Comparison of ENCODE assay signal across 17 mouse cellular contexts in the genomic region with DNA sequence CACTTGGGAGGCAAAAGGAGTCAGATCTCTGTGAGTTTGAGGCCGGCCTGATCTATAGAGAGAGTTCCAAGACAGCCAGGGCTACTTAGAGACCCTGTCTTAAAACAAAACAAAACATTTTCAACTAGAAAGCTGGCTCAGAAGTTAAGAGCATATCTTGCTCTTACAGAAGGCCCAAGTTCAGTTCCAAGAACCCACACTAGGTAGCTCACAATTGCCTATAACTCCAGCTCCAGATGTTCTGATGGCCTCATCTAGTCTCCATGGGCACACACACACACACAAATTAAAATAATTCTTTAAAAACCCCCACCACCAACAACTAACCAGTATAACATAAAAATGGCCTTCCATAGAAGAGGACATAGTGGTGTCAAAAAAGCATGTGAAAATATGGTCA.
"Had no signal": no experiment of that assay in that cellular context is flagged by ENCODE, and none has a peak within 500 bp of the region (broad histone marks: within the 10 kb centered on the region; RNA-seq: fewer than 3 reads in every experiment).

No protein-coding gene starts in this region.

- H3K27ac ChIP-seq: lung, embryonic 15.5 days; macrophage; midbrain, embryonic 13.5 days; midbrain, embryonic 15.5 days; neural tube, embryonic 12.5 days had no signal

- H3K27me3 ChIP-seq: lung, embryonic 15.5 days; midbrain, embryonic 13.5 days; midbrain, embryonic 15.5 days; neural tube, embryonic 12.5 days had no signal

- H3K4me2 ChIP-seq: lung, embryonic 15.5 days; midbrain, embryonic 11.5 days; midbrain, embryonic 13.5 days; midbrain, embryonic 15.5 days; neural tube, embryonic 12.5 days had no signal

- H3K36me3 ChIP-seq: lung, embryonic 15.5 days; midbrain, embryonic 13.5 days; midbrain, embryonic 15.5 days; neural tube, embryonic 12.5 days had no signal

- ATAC-seq: lung, postnatal 0 days; midbrain, embryonic 13.5 days; midbrain, embryonic 15.5 days had no signal

- H3K9me3 ChIP-seq: lung, embryonic 15.5 days; midbrain, embryonic 13.5 days; midbrain, embryonic 15.5 days; neural tube, embryonic 12.5 days had no signal

- DNase-seq: lung, adult 2 months; lung, postnatal 14 days; lung, postnatal 36 days; right cerebral cortex, adult 18-20 months; right cerebral cortex, postnatal 25 days; right cerebral cortex, postnatal 4 days; spleen, adult 18-20 months; thymus, adult 18-20 months; thymus, postnatal 14 days; thymus, postnatal 36 days had no signal

- H3K4me3 ChIP-seq: lung, embryonic 15.5 days; midbrain, embryonic 13.5 days; midbrain, embryonic 15.5 days; neural tube, embryonic 12.5 days had no signal

- H3K9ac ChIP-seq: lung, embryonic 15.5 days; midbrain, embryonic 13.5 days; midbrain, embryonic 15.5 days; neural tube, embryonic 12.5 days had no signal
